Mouse (Mus musculus): ENCODE measurements around the gene Slc45a3.

DNA sequence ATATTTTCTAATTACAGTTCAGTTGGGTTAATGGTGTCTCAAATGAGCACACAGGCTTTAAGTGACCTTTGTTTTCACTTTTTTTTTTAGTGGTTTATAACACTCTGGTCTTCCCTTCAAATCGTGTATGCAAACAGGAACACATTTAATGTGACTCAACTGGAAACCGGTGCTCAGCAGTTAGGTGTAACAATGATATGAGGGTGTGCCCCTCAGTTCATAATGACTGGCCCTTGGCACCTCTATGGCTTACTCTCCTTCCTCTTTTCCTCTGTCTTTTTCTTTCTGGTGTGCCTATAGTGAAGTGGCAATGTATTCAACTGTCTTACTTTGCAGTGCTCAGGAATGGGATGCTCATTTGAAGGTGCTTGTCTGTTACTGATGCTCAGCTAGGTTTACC is 29.3 kb upstream of the Slc45a3 start:
- TF ChIP-seq CTCF (IDR thresholded peaks at IDR 0.05; ENCODE audit: control insufficient read depth, insufficient read depth, insufficient replicate concordance, low read depth, low read length) (no peak), POLR2A (IDR thresholded peaks at IDR 0.05; ENCODE audit: control insufficient read depth, low read depth, low read length) (no peak)
